ENCODE assay signal across 8 mouse cellular contexts in the genomic region with DNA sequence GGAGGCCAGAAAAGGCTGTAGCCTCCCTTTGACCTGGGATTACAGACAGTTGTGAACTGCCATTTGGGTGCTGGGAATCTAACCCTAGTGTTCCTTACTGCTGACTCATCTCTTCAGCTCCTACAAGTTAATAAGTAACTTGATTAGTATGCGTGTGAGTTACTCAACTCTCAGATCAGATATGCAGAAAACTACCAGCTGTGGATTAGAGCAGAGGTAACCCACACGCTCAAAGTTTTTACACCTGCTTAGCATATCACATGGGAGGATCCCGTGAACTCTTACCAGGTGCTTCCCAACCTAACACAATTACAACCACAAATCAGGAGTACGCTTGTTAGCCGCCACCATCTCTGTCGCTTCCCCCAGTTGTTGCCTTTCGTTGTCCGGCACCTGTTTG. TPM values are rescaled to one million over a fixed set of nuclear protein-coding genes. Genes with fewer than 3 reads are reported as not detected.
DNase-seq lines count a peak whose midpoint lies in the region; ATAC-seq and TF ChIP-seq lines count a peak whose summit lies in the region.

No protein-coding gene starts in this region.

- WGBS in spleen, adult 2 months: 43% methylated on average over 8 of the region's 8 CpGs
- WGBS in embryonic facial prominence, embryonic 15.5 days: 26% methylated on average over 8 of the region's 8 CpGs
- WGBS in intestine, embryonic 16.5 days: 21% methylated on average over 8 of the region's 8 CpGs
- WGBS in midbrain, postnatal 0 days: 28% methylated on average over 8 of the region's 8 CpGs

- TF ChIP-seq CTCF in spleen, adult 2 months (IDR thresholded peaks at IDR 0.05; ENCODE audit: extremely low read depth, insufficient read depth, insufficient read length, insufficient replicate concordance): no peak
- TF ChIP-seq CTCF in midbrain, postnatal 0 days (IDR thresholded peaks at IDR 0.05): no peak

- no peak for TF ChIP-seq POLR2A in spleen, adult 2 months (IDR thresholded peaks at IDR 0.05; ENCODE audit: low read depth, low read length)

- H3K9ac ChIP-seq in embryonic facial prominence, embryonic 15.5 days: peak overlapping the region; percentile 81; the same call in 1 of the 2 replicates
- H3K9ac ChIP-seq in intestine, embryonic 16.5 days (ENCODE audit: low read depth, low read length): peak overlapping the region; percentile 97
- H3K9ac ChIP-seq in midbrain, postnatal 0 days (replicated peaks; ENCODE audit: low read length, poor library complexity, severe bottlenecking): peak overlapping the region; percentile 97; the same call in 1 of the 2 replicates

- no peak overlapping the region for H3K27ac ChIP-seq in spleen, adult 2 months (ENCODE audit: insufficient read depth, low read length)
- H3K27ac ChIP-seq in embryonic facial prominence, embryonic 15.5 days (replicated peaks): peak overlapping the region; percentile 65; the same call in 1 of the 2 replicates
- peak overlapping the region; percentile 87 for H3K27ac ChIP-seq in intestine, embryonic 16.5 days (ENCODE audit: low read length)
- H3K27ac ChIP-seq in midbrain, postnatal 0 days (ENCODE audit: low read depth, low read length): no peak overlapping the region

- H3K9me3 ChIP-seq in embryonic facial prominence, embryonic 15.5 days (replicated peaks): no peaks in the 10 kb centered on the region
- no peaks in the 10 kb centered on the region for H3K9me3 ChIP-seq in intestine, embryonic 16.5 days (ENCODE audit: control insufficient read depth, low read length)
- H3K9me3 ChIP-seq in midbrain, postnatal 0 days (ENCODE audit: low read length): no peaks in the 10 kb centered on the region

- peaks cover 8% of the 10 kb centered on the region; the same call in 1 of the 2 replicates for H3K4me1 ChIP-seq in spleen, adult 2 months (ENCODE audit: control insufficient read depth, insufficient read depth, insufficient read length)
- peaks cover 24% of the 10 kb centered on the region for H3K4me1 ChIP-seq in embryonic facial prominence, embryonic 15.5 days
- peaks cover 18% of the 10 kb centered on the region for H3K4me1 ChIP-seq in intestine, embryonic 16.5 days (ENCODE audit: control insufficient read depth, insufficient read depth, low read length)
- peaks cover 10% of the 10 kb centered on the region; the same call in 1 of the 2 replicates for H3K4me1 ChIP-seq in midbrain, postnatal 0 days (ENCODE audit: insufficient read depth, low read length)

- ATAC-seq in embryonic facial prominence, embryonic 15.5 days (ENCODE audit: insufficient number of reproducible peaks, low FRiP score, low TSS enrichment, low read depth): no peak
- ATAC-seq in intestine, embryonic 16.5 days: peak; percentile 77
- peak; percentile 8; the same call in 1 of the 2 replicates for ATAC-seq in midbrain, postnatal 0 days (ENCODE audit: low FRiP score)

- H3K4me2 ChIP-seq in embryonic facial prominence, embryonic 15.5 days (replicated peaks): peak overlapping the region; percentile 65
- peak overlapping the region; percentile 70 for H3K4me2 ChIP-seq in intestine, embryonic 16.5 days (ENCODE audit: low read depth, low read length)
- peak overlapping the region; percentile 83 for H3K4me2 ChIP-seq in midbrain, postnatal 0 days (ENCODE audit: low read depth, low read length, poor library complexity, severe bottlenecking)

- H3K4me3 ChIP-seq in spleen, adult 2 months (ENCODE audit: extremely low read depth, insufficient read depth, insufficient read length): peak overlapping the region; percentile 84
- H3K4me3 ChIP-seq in embryonic facial prominence, embryonic 15.5 days (replicated peaks): peak overlapping the region; percentile 72
- H3K4me3 ChIP-seq in intestine, embryonic 16.5 days (ENCODE audit: low read length): peak overlapping the region; percentile 99
- peak overlapping the region; percentile 99 for H3K4me3 ChIP-seq in midbrain, postnatal 0 days (ENCODE audit: low read depth, low read length)

- DNase-seq in spleen, adult 2 months (ENCODE audit: low read depth in 1 of 2, low spot score in 2 of 2): no peak
- DNase-seq in spleen, postnatal 36 days (ENCODE audit: low spot score in 2 of 2): no peak
- no peak for DNase-seq in midbrain, postnatal 0 days (ENCODE audit: low spot score)
- DNase-seq in layer of hippocampus, adult 18-20 months (ENCODE audit: low spot score in 2 of 2): no peak
- no peak for DNase-seq in left cerebral cortex, postnatal 14 days (ENCODE audit: low spot score in 2 of 2)
- DNase-seq in cerebellum, postnatal 4 days (ENCODE audit: low spot score in 2 of 2): no peak

- H3K27me3 ChIP-seq in spleen, adult 2 months (ENCODE audit: control insufficient read depth, insufficient read depth, low read length): no peaks in the 10 kb centered on the region
- H3K27me3 ChIP-seq in embryonic facial prominence, embryonic 15.5 days: no peaks in the 10 kb centered on the region
- no peaks in the 10 kb centered on the region for H3K27me3 ChIP-seq in intestine, embryonic 16.5 days (replicated peaks; ENCODE audit: control insufficient read depth, insufficient read depth, low read length)
- H3K27me3 ChIP-seq in midbrain, postnatal 0 days (ENCODE audit: insufficient read depth, low read length): no peaks in the 10 kb centered on the region

- intact Hi-C loops in left cerebral cortex, postnatal 14 days (cut with DNase I): loop anchor here (5.0 kb wide), 1 partner anchor 49 kb away; no protein-coding TSS in a partner anchor

- no peaks in the 10 kb centered on the region; the same call in 1 of the 2 replicates for H3K36me3 ChIP-seq in spleen, adult 2 months (ENCODE audit: control insufficient read depth, insufficient read depth, low read length)
- H3K36me3 ChIP-seq in embryonic facial prominence, embryonic 15.5 days: no peaks in the 10 kb centered on the region
- H3K36me3 ChIP-seq in intestine, embryonic 16.5 days (ENCODE audit: control insufficient read depth, insufficient read depth, low read length): no peaks in the 10 kb centered on the region
- no peaks in the 10 kb centered on the region for H3K36me3 ChIP-seq in midbrain, postnatal 0 days (ENCODE audit: insufficient read depth, low read length)

RNA-seq across cellular contexts. Expression of gene Naa30, which starts 0.7 kb away (rescaled TPM):
- polyA plus RNA-seq in spleen, adult 2 months (2012; rRNA removed): 4.4 and 5.7 TPM in 2 replicates
- 11.0 and 11.1 TPM in 2 replicates for polyA plus RNA-seq in embryonic facial prominence, embryonic 15.5 days (2015; fragmentation: Nextera tagmentation; extraction: Ambion mirVana)
- polyA plus RNA-seq in intestine, embryonic 16.5 days (2015; fragmentation: Nextera tagmentation; extraction: Ambion mirVana): 6.8 and 7.6 TPM in 2 replicates
- total RNA-seq in midbrain, postnatal 0 days (2014; rRNA removed): 42.2 and 50.9 TPM in 2 replicates
- 8.8 and 9.0 TPM in 2 replicates for polyA plus RNA-seq in midbrain, postnatal 0 days (2015; fragmentation: Nextera tagmentation; extraction: Ambion mirVana)
- total RNA-seq in layer of hippocampus, adult 18-20 months (2021): 10 to 100 TPM; 35.8 to 36.1 TPM
- total RNA-seq in left cerebral cortex, postnatal 14 days (2021): 10 to 100 TPM; 37.4 to 37.7 TPM

Comparison
In these comparisons a context has a peak if more than half of its experiments do, and no peak if none do; other contexts are left out.
1. H3K27ac ChIP-seq: peak in embryonic facial prominence, embryonic 15.5 days (single experiment) and intestine, embryonic 16.5 days (single experiment); none in spleen, adult 2 months (single experiment) and midbrain, postnatal 0 days (single experiment).
2. Peak in every context shown above with its lines, with median percentiles within 50 percentile points of each other: H3K4me3 ChIP-seq, H3K4me2 ChIP-seq and H3K9ac ChIP-seq.